Mouse (Mus musculus): ENCODE measurements around the gene Gm9837.

DNA sequence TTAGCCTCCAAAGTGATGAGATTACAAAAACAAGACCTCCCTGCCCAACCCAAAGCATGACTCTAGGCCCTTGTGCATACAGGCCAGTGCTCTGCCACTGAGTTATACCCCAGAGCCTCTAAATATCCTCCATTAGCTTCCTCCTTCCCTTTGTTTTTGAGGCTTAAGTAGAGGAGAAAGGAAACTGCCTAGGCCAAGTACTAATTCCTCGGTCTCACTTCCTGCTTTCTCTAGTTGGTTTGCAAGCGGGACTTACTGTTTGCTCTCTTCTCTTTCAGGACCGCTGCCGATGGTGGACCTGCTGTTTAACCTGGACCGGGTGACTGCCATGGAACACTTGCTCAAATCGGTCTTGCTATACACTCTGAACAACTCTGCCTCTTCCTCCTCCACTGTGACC lies 33.9 kb downstream of the Gm9837 start:
- TF ChIP-seq CTCF (IDR thresholded peaks at IDR 0.05; ENCODE audit: insufficient read depth, low read length) = no peak
- TF ChIP-seq POLR2A (IDR thresholded peaks at IDR 0.05; ENCODE audit: borderline replicate concordance, extremely low read depth, low read depth, low read length) = no peak
